Mouse (Mus musculus): ENCODE measurements at regions not wholly inside any gene's neighbourhood (a gene's known extent, or its start where the extent isn't known, plus 50 kb on each side); places are given as distances from the start of the nearest gene placed in this dataset.
A peak's percentile ranks its signal among the peaks of the same experiment; 100 is the strongest.

- no peaks in the 10 kb centered on the region for H3K9me3 ChIP-seq
- WGBS, result 52% methylated on average over 2 of the region's 2 CpGs
- no peak for ATAC-seq
- no peaks in the 10 kb centered on the region for H3K27me3 ChIP-seq
- H3K4me3 ChIP-seq (replicated peaks), result no peak overlapping the region
- H3K27ac ChIP-seq, result no peak overlapping the region
- no peak overlapping the region for H3K4me2 ChIP-seq (replicated peaks)
- H3K36me3 ChIP-seq, result no peaks in the 10 kb centered on the region
- no peaks in the 10 kb centered on the region for H3K4me1 ChIP-seq (replicated peaks)
- no peak overlapping the region for H3K9ac ChIP-seq (replicated peaks)
These were observed 240.4 kb upstream of the C030005K15Rik start for GRCm38 (mm10) chr10:97966931-97967330.

- Histone ChIP-seq H3K36me3 (no peaks in the 10 kb centered on the region), H3K27me3 (no peaks in the 10 kb centered on the region), H3K9me3 (no peaks in the 10 kb centered on the region), H3K4me3 (replicated peaks) (no peak overlapping the region), H3K9ac (replicated peaks) (no peak overlapping the region), H3K4me1 (replicated peaks) (peaks cover 6% of the 10 kb centered on the region; the same call in 1 of the 2 replicates), H3K27ac (peak overlapping the region; percentile 47; the same call in 1 of the 2 replicates), H3K4me2 (replicated peaks) (no peak overlapping the region)
- 21% methylated on average over 4 of the region's 4 CpGs for WGBS
- peak; percentile 65; the same call in 1 of the 2 replicates for ATAC-seq
These were observed 280.5 kb upstream of the C030005K15Rik start for GRCm38 (mm10) chr10:98007037-98007436.

GRCm38 (mm10) chr10:98008355-98008754, 281.8 kb upstream of the C030005K15Rik start:
- Histone ChIP-seq H3K4me2 (replicated peaks) (no peak overlapping the region), H3K27ac (no peak overlapping the region; the same call in 1 of the 2 replicates), H3K27me3 (no peaks in the 10 kb centered on the region), H3K4me1 (replicated peaks) (peaks cover 6% of the 10 kb centered on the region; the same call in 1 of the 2 replicates), H3K36me3 (no peaks in the 10 kb centered on the region), H3K9ac (replicated peaks) (no peak overlapping the region), H3K9me3 (no peaks in the 10 kb centered on the region), H3K4me3 (replicated peaks) (no peak overlapping the region)
- ATAC-seq, result peak; percentile 48; the same call in 1 of the 2 replicates
- WGBS, result 13% methylated on average over 1 of the region's 1 CpGs

DNA sequence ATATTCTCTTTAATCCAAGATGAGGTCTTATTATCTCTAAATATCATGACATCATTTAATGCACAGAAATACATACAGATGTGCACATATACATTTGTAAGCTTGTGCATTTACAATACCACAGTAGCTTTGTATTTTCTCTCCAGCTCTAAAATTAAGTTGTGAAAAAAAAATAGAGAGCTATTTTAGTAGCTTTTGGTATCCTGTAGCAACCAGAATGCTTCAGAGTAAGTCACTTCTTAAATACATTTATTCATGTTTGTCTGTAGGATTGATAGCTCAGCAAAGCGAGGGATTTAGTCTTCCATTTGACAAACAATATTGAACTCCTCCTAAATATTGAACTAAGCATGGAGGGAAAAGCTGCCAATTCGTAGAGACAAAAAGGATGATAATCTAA, 286.4 kb upstream of the C030005K15Rik start:
- H3K27ac ChIP-seq, result no peak overlapping the region
- no peaks in the 10 kb centered on the region for H3K4me1 ChIP-seq (replicated peaks)
- no peak overlapping the region for H3K9ac ChIP-seq (replicated peaks)
- H3K36me3 ChIP-seq, result no peaks in the 10 kb centered on the region
- no peaks in the 10 kb centered on the region for H3K9me3 ChIP-seq
- no peaks in the 10 kb centered on the region for H3K27me3 ChIP-seq
- ATAC-seq, result no peak
- WGBS, result 82% methylated on average over 2 of the region's 2 CpGs
- no peak overlapping the region for H3K4me2 ChIP-seq (replicated peaks)
- H3K4me3 ChIP-seq (replicated peaks), result no peak overlapping the region

DNA sequence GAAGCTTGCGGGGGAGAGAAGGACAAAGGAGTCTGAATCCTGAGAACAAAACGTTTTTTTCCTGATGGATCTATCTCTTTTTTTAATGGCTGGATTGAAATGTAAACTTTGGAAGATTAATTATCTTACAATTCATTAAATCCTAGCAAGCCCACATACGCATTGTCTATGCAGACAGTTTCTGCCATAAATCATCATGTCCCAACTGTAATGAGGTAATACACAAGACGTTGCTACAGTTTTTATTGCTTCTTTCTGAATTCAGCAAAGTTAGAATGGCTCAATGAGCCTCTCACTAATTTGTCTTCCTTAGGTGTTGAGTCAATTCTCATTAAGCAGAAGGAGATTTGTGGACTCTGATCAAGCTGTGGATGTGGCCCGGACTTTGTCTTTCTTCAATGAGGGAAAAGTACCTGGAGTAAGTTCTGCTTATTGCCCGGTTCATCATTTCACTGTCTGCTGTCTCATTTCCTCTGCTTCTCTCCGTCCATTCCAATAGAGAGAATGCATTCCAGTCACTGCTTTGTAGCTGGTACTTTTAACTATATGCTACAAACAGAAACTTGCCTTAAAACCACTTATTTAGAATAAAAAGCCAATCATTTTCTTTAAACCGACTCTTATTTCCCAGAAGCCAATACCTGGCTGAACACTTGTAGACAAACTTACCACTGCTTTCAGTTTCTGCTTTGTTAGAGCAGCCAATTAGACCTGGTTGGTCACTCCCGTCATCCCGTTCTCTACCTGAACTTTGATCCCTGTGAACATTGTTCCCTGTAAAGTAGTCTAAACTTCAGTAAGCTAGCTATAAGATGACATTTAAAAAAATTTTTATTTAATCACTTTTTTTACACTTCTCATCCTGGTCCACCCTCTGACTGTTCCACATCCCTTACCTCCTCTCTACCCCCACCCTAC, 288.7 kb upstream of the C030005K15Rik start:
- Histone ChIP-seq H3K4me3 (replicated peaks) (no peak overlapping the region), H3K4me1 (replicated peaks) (no peaks in the 10 kb centered on the region), H3K36me3 (no peaks in the 10 kb centered on the region), H3K27ac (no peak overlapping the region), H3K9ac (replicated peaks) (no peak overlapping the region), H3K27me3 (no peaks in the 10 kb centered on the region), H3K9me3 (no peaks in the 10 kb centered on the region), H3K4me2 (replicated peaks) (no peak overlapping the region)
- no peak for ATAC-seq
- 87% methylated on average over 10 of the region's 10 CpGs for WGBS

GRCm38 (mm10) chr10:98016596-98017304, 290.2 kb upstream of the C030005K15Rik start:
- Histone ChIP-seq H3K9ac (replicated peaks) (no peak overlapping the region), H3K27ac (no peak overlapping the region), H3K36me3 (no peaks in the 10 kb centered on the region), H3K27me3 (no peaks in the 10 kb centered on the region), H3K4me1 (replicated peaks) (no peaks in the 10 kb centered on the region), H3K4me2 (replicated peaks) (no peak overlapping the region), H3K9me3 (no peaks in the 10 kb centered on the region), H3K4me3 (replicated peaks) (no peak overlapping the region)
- no peak for ATAC-seq
- WGBS, result 92% methylated on average over 2 of the region's 2 CpGs

- Histone ChIP-seq H3K36me3 (no peaks in the 10 kb centered on the region), H3K4me3 (replicated peaks) (no peak overlapping the region), H3K27ac (no peak overlapping the region), H3K9ac (replicated peaks) (no peak overlapping the region), H3K4me2 (replicated peaks) (no peak overlapping the region), H3K9me3 (no peaks in the 10 kb centered on the region), H3K27me3 (no peaks in the 10 kb centered on the region), H3K4me1 (replicated peaks) (no peaks in the 10 kb centered on the region)
- ATAC-seq, result no peak
- WGBS, result 81% methylated on average over 8 of the region's 8 CpGs
These were observed 302.6 kb upstream of the C030005K15Rik start for GRCm38 (mm10) chr10:98029124-98029523.

GRCm38 (mm10) chr10:98029621-98030020, 303.1 kb upstream of the C030005K15Rik start:
- H3K4me1 ChIP-seq (replicated peaks), result no peaks in the 10 kb centered on the region
- no peak overlapping the region for H3K4me2 ChIP-seq (replicated peaks)
- WGBS, result 51% methylated on average over 3 of the region's 3 CpGs
- H3K4me3 ChIP-seq (replicated peaks), result no peak overlapping the region
- ATAC-seq, result no peak
- no peaks in the 10 kb centered on the region for H3K27me3 ChIP-seq
- no peaks in the 10 kb centered on the region for H3K36me3 ChIP-seq
- no peak overlapping the region for H3K9ac ChIP-seq (replicated peaks)
- no peaks in the 10 kb centered on the region for H3K9me3 ChIP-seq
- H3K27ac ChIP-seq, result no peak overlapping the region

- no peak overlapping the region for H3K4me3 ChIP-seq (replicated peaks)
- H3K36me3 ChIP-seq, result no peaks in the 10 kb centered on the region
- 94% methylated on average over 1 of the region's 1 CpGs for WGBS
- H3K27ac ChIP-seq, result no peak overlapping the region
- H3K4me2 ChIP-seq (replicated peaks), result no peak overlapping the region
- H3K9ac ChIP-seq (replicated peaks), result no peak overlapping the region
- H3K27me3 ChIP-seq, result no peaks in the 10 kb centered on the region
- ATAC-seq, result no peak
- H3K4me1 ChIP-seq (replicated peaks), result no peaks in the 10 kb centered on the region
- no peaks in the 10 kb centered on the region for H3K9me3 ChIP-seq
These were observed 306.1 kb upstream of the C030005K15Rik start for GRCm38 (mm10) chr10:98032661-98033060.

- Histone ChIP-seq H3K4me3 (replicated peaks) (no peak overlapping the region), H3K27ac (no peak overlapping the region), H3K27me3 (no peaks in the 10 kb centered on the region), H3K4me2 (replicated peaks) (no peak overlapping the region), H3K9ac (replicated peaks) (no peak overlapping the region), H3K36me3 (no peaks in the 10 kb centered on the region), H3K9me3 (no peaks in the 10 kb centered on the region), H3K4me1 (replicated peaks) (no peaks in the 10 kb centered on the region)
- 65% methylated on average over 4 of the region's 4 CpGs for WGBS
- no peak for ATAC-seq
These were observed 315.2 kb upstream of the C030005K15Rik start for GRCm38 (mm10) chr10:98041766-98042165.

DNA sequence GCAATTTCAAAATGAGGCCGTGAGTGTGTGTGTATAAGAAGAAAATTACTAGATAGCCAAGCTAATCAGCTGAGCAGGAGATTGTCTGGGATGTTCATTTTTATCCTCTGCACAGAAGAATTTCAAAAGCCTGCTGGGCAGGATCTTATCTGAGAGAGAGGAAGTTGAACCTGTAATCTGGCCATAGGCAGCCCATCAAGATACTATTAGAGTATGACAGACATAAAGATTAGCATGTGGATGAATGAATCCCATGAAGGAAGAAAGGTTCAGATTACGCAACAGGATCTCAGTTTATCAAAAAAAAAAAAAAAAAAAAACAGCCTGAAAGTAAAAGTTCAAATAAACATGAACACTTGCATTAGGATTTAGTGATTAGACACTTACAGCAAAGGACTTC, 317.3 kb upstream of the C030005K15Rik start:
- Histone ChIP-seq H3K4me2 (replicated peaks) (no peak overlapping the region), H3K4me3 (replicated peaks) (no peak overlapping the region), H3K27me3 (no peaks in the 10 kb centered on the region), H3K27ac (no peak overlapping the region), H3K9ac (replicated peaks) (no peak overlapping the region), H3K9me3 (no peaks in the 10 kb centered on the region), H3K4me1 (replicated peaks) (no peaks in the 10 kb centered on the region), H3K36me3 (no peaks in the 10 kb centered on the region)
- ATAC-seq, result no peak
- WGBS, result 83% methylated on average over 2 of the region's 2 CpGs

DNA sequence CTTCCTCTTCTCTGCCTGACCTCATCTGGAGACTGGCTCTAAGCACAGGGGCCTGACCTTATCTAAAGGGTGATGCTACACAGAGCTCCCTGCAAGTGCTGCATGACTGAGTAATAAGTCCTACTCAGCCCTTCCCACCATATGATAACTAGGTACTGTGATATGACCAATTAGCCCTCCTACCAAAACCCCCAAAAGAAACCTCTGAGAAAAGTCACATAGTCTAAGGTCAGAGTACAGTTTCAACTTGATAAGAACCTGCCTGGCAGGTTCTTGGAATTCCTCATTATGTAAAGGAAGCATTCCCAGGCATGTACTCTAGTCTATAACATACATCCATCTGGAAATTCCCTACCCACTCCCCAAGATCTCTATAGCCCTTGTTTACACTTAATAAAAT, 318.0 kb upstream of the C030005K15Rik start:
- Histone ChIP-seq H3K4me3 (replicated peaks) (no peak overlapping the region), H3K9ac (replicated peaks) (no peak overlapping the region), H3K27ac (no peak overlapping the region), H3K27me3 (no peaks in the 10 kb centered on the region), H3K9me3 (no peaks in the 10 kb centered on the region), H3K4me2 (replicated peaks) (no peak overlapping the region), H3K36me3 (no peaks in the 10 kb centered on the region), H3K4me1 (replicated peaks) (no peaks in the 10 kb centered on the region)
- ATAC-seq, result no peak

Measured in midbrain, embryonic 13.5 days (tissue).